Mouse (Mus musculus): ENCODE results near the gene Gm21970. TPM values are rescaled to one million over a fixed set of nuclear protein-coding genes. Genes with fewer than 3 reads are reported as not detected.

Gene Gm21970
- polyA plus RNA-seq, 1 experiment from 2014 or later: not detected

GRCm38 (mm10) chr16:91444847-91445246 lies 53.3 kb downstream of the Gm21970 start:
- Histone ChIP-seq H3K4me1 (ENCODE audit: insufficient read depth, low read length) (no peaks in the 10 kb centered on the region), H3K9ac (replicated peaks; ENCODE audit: low read length) (no peak overlapping the region), H3K4me3 (ENCODE audit: low read length) (no peak overlapping the region), H3K27me3 (ENCODE audit: insufficient read depth, low read length) (no peaks in the 10 kb centered on the region), H3K4me2 (replicated peaks; ENCODE audit: low read depth, low read length) (no peak overlapping the region), H3K27ac (ENCODE audit: low read length) (no peak overlapping the region), H3K9me3 (ENCODE audit: low read length) (no peaks in the 10 kb centered on the region), H3K36me3 (ENCODE audit: insufficient read depth, low read length) (no peaks in the 10 kb centered on the region)
- WGBS: 75% methylated on average over 4 of the region's 4 CpGs
- ATAC-seq (ENCODE audit: low FRiP score, low TSS enrichment): no peak

- no peaks in the 10 kb centered on the region for H3K27me3 ChIP-seq (ENCODE audit: insufficient read depth, low read length)
- H3K9me3 ChIP-seq (ENCODE audit: low read length): no peaks in the 10 kb centered on the region
- ATAC-seq (ENCODE audit: low FRiP score, low TSS enrichment): no peak
- no peaks in the 10 kb centered on the region for H3K4me1 ChIP-seq (ENCODE audit: insufficient read depth, low read length)
- no peak overlapping the region for H3K4me3 ChIP-seq (ENCODE audit: low read length)
- no peak overlapping the region for H3K9ac ChIP-seq (replicated peaks; ENCODE audit: low read length)
- no peak overlapping the region for H3K4me2 ChIP-seq (replicated peaks; ENCODE audit: low read depth, low read length)
- H3K36me3 ChIP-seq (ENCODE audit: insufficient read depth, low read length): no peaks in the 10 kb centered on the region
- WGBS: 61% methylated on average over 5 of the region's 5 CpGs
- H3K27ac ChIP-seq (ENCODE audit: low read length): no peak overlapping the region
Measured at GRCm38 (mm10) chr16:91445566-91445965, 54.0 kb downstream of the Gm21970 start.

DNA sequence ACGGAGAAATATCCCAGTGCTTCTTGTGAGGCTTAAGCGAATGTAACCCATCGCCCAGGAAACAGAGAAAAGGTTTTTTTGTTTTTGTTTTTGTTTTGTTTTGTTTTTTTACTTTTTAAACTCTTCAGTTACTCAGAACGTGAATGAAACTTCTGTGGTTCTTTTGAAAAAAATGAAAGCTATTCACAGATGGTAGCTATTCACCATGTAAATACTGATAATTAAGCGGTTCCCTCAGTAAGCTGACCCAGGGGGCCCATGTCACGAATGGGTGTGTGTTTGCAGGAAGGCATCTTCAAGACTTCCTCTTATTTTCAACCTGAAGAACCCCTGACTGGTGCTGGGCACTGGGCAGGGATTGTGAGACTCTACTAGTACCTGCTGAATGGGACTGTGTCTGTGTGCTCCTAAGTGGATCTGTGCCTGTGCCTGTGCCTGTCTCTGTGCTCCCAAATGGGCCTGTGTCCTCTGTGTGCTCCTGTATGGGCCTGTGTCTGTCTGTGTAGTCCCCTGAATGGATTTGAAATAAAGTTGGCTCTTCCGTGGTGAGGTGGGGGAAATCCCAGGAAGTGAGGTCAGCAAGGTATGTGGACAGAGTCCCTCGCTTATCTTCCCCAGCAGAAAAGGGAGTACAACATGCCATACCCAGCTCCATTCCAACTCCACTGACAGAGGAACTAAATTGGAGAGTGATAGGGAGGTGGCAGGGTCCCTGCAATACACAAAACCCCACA lies 55.4 kb downstream of the Gm21970 start:
- no peaks in the 10 kb centered on the region for H3K4me1 ChIP-seq (ENCODE audit: insufficient read depth, low read length)
- H3K9ac ChIP-seq (replicated peaks; ENCODE audit: low read length): no peak overlapping the region
- H3K27me3 ChIP-seq (ENCODE audit: insufficient read depth, low read length): no peaks in the 10 kb centered on the region
- WGBS: 83% methylated on average over 8 of the region's 8 CpGs
- no peak for ATAC-seq (ENCODE audit: low FRiP score, low TSS enrichment)
- H3K27ac ChIP-seq (ENCODE audit: low read length): no peak overlapping the region
- H3K4me2 ChIP-seq (replicated peaks; ENCODE audit: low read depth, low read length): no peak overlapping the region
- H3K36me3 ChIP-seq (ENCODE audit: insufficient read depth, low read length): no peaks in the 10 kb centered on the region
- no peaks in the 10 kb centered on the region for H3K9me3 ChIP-seq (ENCODE audit: low read length)
- no peak overlapping the region for H3K4me3 ChIP-seq (ENCODE audit: low read length)

DNA sequence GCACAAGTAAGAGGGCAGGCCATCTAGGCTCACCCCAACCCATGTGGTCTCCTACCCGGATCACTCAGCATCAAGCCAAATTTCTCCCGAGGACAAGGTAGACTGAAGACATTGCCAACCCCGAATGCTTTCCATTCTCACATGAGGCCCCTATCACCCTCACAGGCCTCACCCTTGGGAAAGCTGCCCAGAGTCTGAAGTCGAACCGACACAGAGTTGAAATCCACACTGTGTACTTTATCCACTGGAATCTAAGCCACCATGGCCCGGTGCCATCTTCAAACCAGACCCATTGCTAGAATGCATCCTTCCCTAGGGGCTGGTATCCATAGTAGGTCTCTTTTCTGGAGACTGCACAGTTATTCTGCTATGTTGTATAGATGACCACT lies 56.0 kb downstream of the Gm21970 start:
- no peaks in the 10 kb centered on the region for H3K36me3 ChIP-seq (ENCODE audit: insufficient read depth, low read length)
- no peak overlapping the region for H3K4me3 ChIP-seq (ENCODE audit: low read length)
- H3K27ac ChIP-seq (ENCODE audit: low read length): no peak overlapping the region
- no peaks in the 10 kb centered on the region for H3K9me3 ChIP-seq (ENCODE audit: low read length)
- no peak overlapping the region for H3K4me2 ChIP-seq (replicated peaks; ENCODE audit: low read depth, low read length)
- ATAC-seq (ENCODE audit: low FRiP score, low TSS enrichment): no peak
- H3K27me3 ChIP-seq (ENCODE audit: insufficient read depth, low read length): no peaks in the 10 kb centered on the region
- no peak overlapping the region for H3K9ac ChIP-seq (replicated peaks; ENCODE audit: low read length)
- no peaks in the 10 kb centered on the region for H3K4me1 ChIP-seq (ENCODE audit: insufficient read depth, low read length)
- 81% methylated on average over 6 of the region's 6 CpGs for WGBS

- no peak for ATAC-seq (ENCODE audit: low FRiP score, low TSS enrichment)
- WGBS: 97% methylated on average over 5 of the region's 5 CpGs
- no peaks in the 10 kb centered on the region for H3K4me1 ChIP-seq (ENCODE audit: insufficient read depth, low read length)
Measured at GRCm38 (mm10) chr16:91448088-91448487, 56.6 kb downstream of the Gm21970 start.

GRCm38 (mm10) chr16:91448895-91449294 lies 57.4 kb downstream of the Gm21970 start:
- Histone ChIP-seq H3K9ac (replicated peaks; ENCODE audit: low read length) (no peak overlapping the region), H3K4me3 (ENCODE audit: low read length) (no peak overlapping the region), H3K9me3 (ENCODE audit: low read length) (no peaks in the 10 kb centered on the region), H3K4me2 (replicated peaks; ENCODE audit: low read depth, low read length) (no peak overlapping the region), H3K27me3 (ENCODE audit: insufficient read depth, low read length) (no peaks in the 10 kb centered on the region), H3K36me3 (ENCODE audit: insufficient read depth, low read length) (no peaks in the 10 kb centered on the region), H3K27ac (ENCODE audit: low read length) (no peak overlapping the region), H3K4me1 (ENCODE audit: insufficient read depth, low read length) (no peaks in the 10 kb centered on the region)
- WGBS: 85% methylated on average over 7 of the region's 7 CpGs
- no peak for ATAC-seq (ENCODE audit: low FRiP score, low TSS enrichment)

More at GRCm38 (mm10) chr16:91448088-91448487, 56.6 kb downstream of the Gm21970 start:
- Histone ChIP-seq H3K27ac (ENCODE audit: low read length) (no peak overlapping the region), H3K9me3 (ENCODE audit: low read length) (no peaks in the 10 kb centered on the region), H3K9ac (replicated peaks; ENCODE audit: low read length) (no peak overlapping the region), H3K36me3 (ENCODE audit: insufficient read depth, low read length) (no peaks in the 10 kb centered on the region), H3K4me2 (replicated peaks; ENCODE audit: low read depth, low read length) (no peak overlapping the region), H3K27me3 (ENCODE audit: insufficient read depth, low read length) (no peaks in the 10 kb centered on the region), H3K4me3 (ENCODE audit: low read length) (no peak overlapping the region)

DNA sequence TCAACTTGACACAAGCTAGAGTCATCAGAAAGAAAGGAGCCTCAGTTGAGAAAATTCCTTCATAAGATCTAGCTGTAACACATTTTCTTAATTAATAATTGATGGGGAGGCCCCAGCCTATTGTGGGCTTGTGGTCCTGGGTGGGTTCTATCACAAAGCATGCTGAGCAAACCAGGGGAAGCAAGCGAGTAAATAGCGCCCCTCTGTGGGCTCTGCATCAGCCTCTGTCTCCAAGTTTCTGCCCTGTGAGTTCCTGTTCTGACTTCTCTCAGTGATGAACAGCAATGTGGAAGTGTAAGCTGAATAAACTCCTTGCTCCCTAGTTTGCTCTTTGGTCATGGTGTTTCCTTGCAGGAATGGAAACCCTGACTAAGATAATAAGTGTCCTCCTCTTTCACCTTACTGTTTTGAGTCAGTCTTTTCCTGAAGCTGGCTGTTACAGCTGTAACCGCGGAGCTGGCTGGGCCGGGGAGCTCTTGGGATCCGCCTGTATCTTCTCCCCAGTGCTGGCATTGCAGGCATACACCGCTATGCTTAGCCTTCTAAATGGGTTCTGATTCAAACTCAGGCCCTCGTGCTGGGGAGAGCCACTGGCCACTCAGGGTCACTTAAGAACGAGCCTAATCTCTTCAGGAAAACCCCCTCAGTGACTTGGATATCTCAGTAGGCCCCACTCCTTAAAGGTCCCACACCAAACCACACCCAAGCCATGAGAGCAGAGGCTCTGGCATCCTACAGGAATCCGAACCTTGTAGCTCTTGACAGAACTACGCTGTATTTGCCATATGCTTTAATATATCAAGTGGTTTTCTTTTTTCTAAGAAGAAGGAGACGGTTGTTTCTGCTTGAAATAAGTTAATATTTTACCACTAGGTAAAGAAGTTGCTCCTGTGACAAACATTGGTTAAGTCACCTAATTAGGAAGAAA lies 58.9 kb downstream of the Gm21970 start:
- Histone ChIP-seq H3K4me3 (ENCODE audit: low read length) (no peak overlapping the region), H3K4me2 (replicated peaks; ENCODE audit: low read depth, low read length) (no peak overlapping the region), H3K9me3 (ENCODE audit: low read length) (no peaks in the 10 kb centered on the region), H3K27ac (ENCODE audit: low read length) (no peak overlapping the region), H3K36me3 (ENCODE audit: insufficient read depth, low read length) (no peaks in the 10 kb centered on the region), H3K27me3 (ENCODE audit: insufficient read depth, low read length) (no peaks in the 10 kb centered on the region), H3K9ac (replicated peaks; ENCODE audit: low read length) (no peak overlapping the region), H3K4me1 (ENCODE audit: insufficient read depth, low read length) (no peaks in the 10 kb centered on the region)
- no peak for ATAC-seq (ENCODE audit: low FRiP score, low TSS enrichment)
- WGBS: 84% methylated on average over 12 of the region's 12 CpGs

DNA sequence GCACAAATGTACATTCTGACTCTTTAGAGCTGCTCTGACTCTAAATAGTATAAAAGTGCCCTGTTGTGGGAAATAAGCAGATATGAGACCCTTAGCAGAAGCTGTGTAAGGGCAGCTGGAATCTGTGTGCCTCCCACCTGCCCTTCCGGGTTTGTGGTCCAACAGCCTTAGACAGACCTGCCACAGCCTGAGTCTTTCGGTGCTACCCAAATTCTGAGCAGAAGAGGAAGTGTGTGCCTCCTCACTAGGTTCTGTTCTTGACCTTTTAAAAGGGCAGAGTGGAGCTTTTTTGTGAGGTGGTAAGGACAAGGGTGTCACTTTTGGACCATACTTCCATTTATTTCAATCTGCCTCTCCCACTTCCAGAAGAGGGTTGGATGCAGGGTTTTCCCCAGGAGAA lies 60.4 kb downstream of the Gm21970 start:
- Histone ChIP-seq H3K9ac (replicated peaks; ENCODE audit: low read length) (no peak overlapping the region), H3K27ac (ENCODE audit: low read length) (0 out of 2 replicates have a peak overlapping the region, but pooled peaks have one; percentile 34), H3K4me1 (ENCODE audit: insufficient read depth, low read length) (no peaks in the 10 kb centered on the region), H3K4me2 (replicated peaks; ENCODE audit: low read depth, low read length) (no peak overlapping the region), H3K36me3 (ENCODE audit: insufficient read depth, low read length) (no peaks in the 10 kb centered on the region), H3K27me3 (ENCODE audit: insufficient read depth, low read length) (no peaks in the 10 kb centered on the region), H3K9me3 (ENCODE audit: low read length) (no peaks in the 10 kb centered on the region), H3K4me3 (ENCODE audit: low read length) (no peak overlapping the region)
- ATAC-seq (ENCODE audit: low FRiP score, low TSS enrichment): no peak
- WGBS: 77% methylated on average over 2 of the region's 2 CpGs

GRCm38 (mm10) chr16:91452363-91452896 lies 60.9 kb downstream of the Gm21970 start:
- H3K27me3 ChIP-seq (ENCODE audit: insufficient read depth, low read length): no peaks in the 10 kb centered on the region
- no peaks in the 10 kb centered on the region for H3K36me3 ChIP-seq (ENCODE audit: insufficient read depth, low read length)
- WGBS: 53% methylated on average over 6 of the region's 6 CpGs
- 0 out of 2 replicates have a peak overlapping the region, but pooled peaks have one; percentile 34 for H3K27ac ChIP-seq (ENCODE audit: low read length)
- H3K4me2 ChIP-seq (replicated peaks; ENCODE audit: low read depth, low read length): no peak overlapping the region
- no peak for ATAC-seq (ENCODE audit: low FRiP score, low TSS enrichment)
- no peaks in the 10 kb centered on the region for H3K4me1 ChIP-seq (ENCODE audit: insufficient read depth, low read length)
- no peak overlapping the region for H3K9ac ChIP-seq (replicated peaks; ENCODE audit: low read length)
- no peak overlapping the region for H3K4me3 ChIP-seq (ENCODE audit: low read length)
- H3K9me3 ChIP-seq (ENCODE audit: low read length): no peaks in the 10 kb centered on the region

Measured in kidney, embryonic 16.5 days (tissue).